Mouse (Mus musculus) kidney, embryonic 14.5 days (tissue): ENCODE results near the gene Gls. TPM values are rescaled to one million over a fixed set of nuclear protein-coding genes. Genes with fewer than 3 reads are reported as not detected.
A peak's percentile ranks its signal among the peaks of the same experiment; 100 is the strongest.

Source experiments
- ATAC-seq: fragments of 200-750 bp; cut with Nextera tagmentation; 2 replicates; pipeline ENCODE4 v1.8.0; 2017; ENCODE audit warnings: moderate number of reproducible peaks, mild to moderate bottlenecking, moderate TSS enrichment, moderate library complexity; ENCODE audit not compliant: low FRiP score, low TSS enrichment
- H3K27ac ChIP-seq: fragments of 300-500 bp; sonication (generic); 2 replicates; pipeline ENCODE4 v1.5.1; 2014; ENCODE audit warnings: low read depth, mild to moderate bottlenecking, low read length, moderate library complexity, mixed read lengths
- H3K27me3 ChIP-seq: fragments of 300-500 bp; sonication (generic); 2 replicates; pipeline ENCODE4 v1.6.1; 2014; ENCODE audit warnings: mild to moderate bottlenecking, low read length; ENCODE audit not compliant: control insufficient read depth, insufficient read depth
- H3K36me3 ChIP-seq: fragments of 300-500 bp; sonication (generic); 2 replicates; pipeline ENCODE4 v1.6.1; 2014; ENCODE audit warnings: low read length, mixed read lengths; ENCODE audit not compliant: control insufficient read depth, insufficient read depth
- H3K4me1 ChIP-seq: fragments of 300-500 bp; sonication (generic); 2 replicates; pipeline ENCODE4 v1.6.1; 2014; ENCODE audit warnings: low read length, mixed read lengths; ENCODE audit not compliant: control insufficient read depth, insufficient read depth
- H3K4me2 ChIP-seq: fragments of 300-500 bp; sonication (generic); replicated peaks from 2 replicates; pipeline ENCODE4 v1.6.1; 2014; ENCODE audit warnings: low read depth, mild to moderate bottlenecking, low read length
- H3K4me3 ChIP-seq: fragments of 300-500 bp; sonication (generic); 2 replicates; pipeline ENCODE4 v1.5.1; 2014; ENCODE audit warnings: mild to moderate bottlenecking, low read length
- H3K9ac ChIP-seq: fragments of 300-500 bp; sonication (generic); 2 replicates; pipeline ENCODE4 v1.6.1; 2014; ENCODE audit warnings: low read depth, mild to moderate bottlenecking, low read length, moderate library complexity
- H3K9me3 ChIP-seq: fragments of 300-500 bp; sonication (generic); 2 replicates; pipeline ENCODE4 v1.6.1; 2016; ENCODE audit warnings: low read length; ENCODE audit not compliant: control insufficient read depth
- WGBS: fragments of 180-500 bp; shearing (Covaris S2); extraction: QIAGEN DNeasy Blood & Tissue Kit; methylation state at CpG from one replicate; pipeline ENCODE4 v1.1.7; 2014; 5-methylcytosine and 5-hydroxymethylcytosine counted together
- polyA plus RNA-seq: library from polyadenylated mRNA; unstranded; fragments of >200 nt; fragmentation: Nextera tagmentation; extraction: Ambion mirVana; gene quantifications from 2 replicates; pipeline ENCODE4 v1.2.1, GENCODE M21; 2014

The Gls gene
- polyA plus RNA-seq = 35.1 and 37.1 TPM in 2 replicates

DNA sequence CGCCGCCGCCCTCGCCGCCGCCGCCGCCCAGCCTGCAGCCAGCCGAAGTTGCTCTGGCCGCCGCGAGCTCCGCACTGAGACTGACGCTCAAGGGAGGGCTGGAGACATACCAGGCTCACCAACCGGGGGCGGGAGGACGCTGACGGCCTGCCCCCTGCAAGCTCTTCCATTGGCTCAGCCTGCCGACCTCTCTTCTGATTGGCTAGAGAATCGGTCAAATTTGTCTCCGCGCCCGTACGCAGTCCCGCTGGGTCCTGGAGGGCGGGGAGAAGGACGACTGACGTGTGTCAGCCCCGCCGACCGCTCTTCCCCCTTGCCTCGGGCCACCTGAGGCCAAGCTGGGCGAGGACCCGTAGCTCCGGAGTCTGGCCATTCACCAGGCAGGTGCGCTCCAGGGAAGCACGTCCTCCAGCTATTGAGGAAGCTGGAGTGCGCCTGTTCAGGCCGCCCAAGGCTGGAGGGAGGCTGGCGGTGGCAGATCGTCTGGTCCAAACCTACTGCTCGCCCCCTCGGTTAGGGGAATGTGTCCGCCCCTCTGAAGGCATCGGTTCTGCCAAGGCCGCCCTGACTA is at the start of gene Gls:
Gene Gls, minus strand, starts transcription at position 90 of the 571 bp plus-strand sequence.
- Histone ChIP-seq H3K9me3 (no peaks in the 10 kb centered on the region), H3K36me3 (no peaks in the 10 kb centered on the region), H3K4me2 (peak within 1 kb of the TSS; percentile 80), H3K4me1 (no peaks in the 10 kb centered on the region), H3K27ac (peak within 1 kb of the TSS; percentile 93), H3K27me3 (no peaks in the 10 kb centered on the region), H3K9ac (peak within 1 kb of the TSS; percentile 97), H3K4me3 (peak within 1 kb of the TSS; percentile 94)
- ATAC-seq = peak; percentile 99
- under 1% methylated on average over 43 of the region's 46 CpGs for WGBS

DNA sequence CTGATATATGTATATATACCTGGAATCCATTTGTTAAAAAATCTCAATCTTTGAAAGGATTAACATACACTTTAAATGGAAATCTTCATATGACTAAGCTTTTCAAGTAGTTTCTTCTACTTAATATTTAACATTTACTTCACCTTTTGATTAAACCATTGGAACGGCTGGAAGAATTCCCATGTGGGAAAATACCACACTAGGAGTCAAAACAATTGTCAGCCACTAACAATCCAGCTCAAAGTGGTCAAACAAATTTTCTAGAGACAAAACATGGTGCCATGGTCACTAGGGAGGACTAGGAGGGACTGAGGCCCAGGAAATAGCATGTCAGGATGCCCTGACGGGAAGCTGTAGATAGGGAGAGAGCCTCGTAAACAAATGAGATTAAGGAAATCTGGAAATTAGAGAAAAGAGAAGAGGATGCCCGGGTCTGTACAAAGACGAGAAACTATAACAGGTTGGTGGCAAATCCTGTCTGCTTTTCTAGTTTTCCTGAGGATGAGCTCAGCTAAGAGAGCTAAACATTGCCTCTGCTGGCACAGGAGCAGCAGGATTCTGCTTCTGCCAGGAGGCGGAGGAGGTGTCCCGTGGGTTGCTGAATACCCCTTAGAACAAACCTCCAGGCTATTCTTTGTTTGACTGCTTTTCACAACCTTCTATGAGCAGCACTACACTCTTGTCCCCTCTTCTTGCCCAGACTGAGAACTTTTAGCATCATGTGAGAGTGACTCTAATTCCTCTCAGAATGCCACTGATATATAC is 47.0 kb upstream of the Gls start:
- ATAC-seq = no peak
- Histone ChIP-seq H3K9ac (no peak overlapping the region), H3K9me3 (no peaks in the 10 kb centered on the region), H3K36me3 (no peaks in the 10 kb centered on the region), H3K27me3 (no peaks in the 10 kb centered on the region), H3K4me2 (no peak overlapping the region), H3K4me3 (no peak overlapping the region), H3K4me1 (peaks cover 4% of the 10 kb centered on the region; the same call in 1 of the 2 replicates), H3K27ac (no peak overlapping the region)
- 72% methylated on average over 7 of the region's 7 CpGs for WGBS

DNA sequence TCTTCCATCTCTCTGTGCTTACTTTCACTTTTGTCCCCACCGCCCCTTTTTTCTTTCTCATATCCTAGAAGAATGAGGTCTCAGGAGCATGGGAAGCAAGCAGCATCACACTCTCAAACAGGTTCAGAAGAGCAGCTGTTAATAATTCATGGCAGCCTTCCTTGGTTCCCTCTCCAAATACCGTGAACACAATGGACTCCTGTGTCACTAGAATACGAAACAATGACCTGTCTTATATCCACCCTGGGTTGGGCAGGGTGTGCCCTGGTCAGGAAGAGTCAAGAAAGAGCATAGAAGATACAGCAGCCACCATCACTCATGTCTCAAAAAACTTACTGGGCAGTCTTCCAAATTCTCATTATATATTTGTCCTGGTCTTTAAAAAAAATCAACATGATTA is 46.3 kb upstream of the Gls start:
- H3K27me3 ChIP-seq = no peaks in the 10 kb centered on the region
- H3K9ac ChIP-seq = no peak overlapping the region
- no peaks in the 10 kb centered on the region for H3K9me3 ChIP-seq
- 61% methylated on average over 3 of the region's 3 CpGs for WGBS
- H3K4me2 ChIP-seq = no peak overlapping the region
- no peak overlapping the region for H3K4me3 ChIP-seq
- no peak for ATAC-seq
- no peaks in the 10 kb centered on the region for H3K36me3 ChIP-seq
- H3K4me1 ChIP-seq = peaks cover 4% of the 10 kb centered on the region; the same call in 1 of the 2 replicates
- no peak overlapping the region for H3K27ac ChIP-seq

DNA sequence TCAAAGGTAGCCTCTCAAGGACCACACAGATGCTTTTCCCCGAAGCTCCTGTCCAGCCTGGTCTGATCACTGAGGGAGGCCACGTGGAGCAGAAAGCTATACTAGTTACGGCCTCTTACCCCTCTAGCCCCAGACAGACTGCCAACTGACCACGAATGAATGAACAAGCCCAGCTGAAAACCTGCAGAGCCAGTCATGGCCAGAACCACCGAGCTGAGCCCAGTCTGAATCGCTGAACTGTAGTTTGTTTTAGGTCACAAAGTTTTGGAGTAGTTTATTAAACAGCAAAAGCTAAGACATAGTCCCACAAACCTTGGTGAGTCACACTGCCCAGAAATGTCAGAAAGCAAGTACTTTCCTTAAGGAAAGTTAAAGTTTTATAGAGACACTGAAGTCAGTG is 45.0 kb upstream of the Gls start:
- WGBS = 46% methylated on average over 6 of the region's 6 CpGs
- ATAC-seq = peak; percentile 62
- H3K27me3 ChIP-seq = no peaks in the 10 kb centered on the region
- no peak overlapping the region for H3K9ac ChIP-seq
- peak overlapping the region; percentile 8; the same call in 1 of the 2 replicates for H3K27ac ChIP-seq
- H3K4me1 ChIP-seq = peaks cover 4% of the 10 kb centered on the region; the same call in 1 of the 2 replicates
- H3K36me3 ChIP-seq = no peaks in the 10 kb centered on the region
- H3K9me3 ChIP-seq = no peaks in the 10 kb centered on the region
- H3K4me3 ChIP-seq = no peak overlapping the region
- H3K4me2 ChIP-seq = no peak overlapping the region

DNA sequence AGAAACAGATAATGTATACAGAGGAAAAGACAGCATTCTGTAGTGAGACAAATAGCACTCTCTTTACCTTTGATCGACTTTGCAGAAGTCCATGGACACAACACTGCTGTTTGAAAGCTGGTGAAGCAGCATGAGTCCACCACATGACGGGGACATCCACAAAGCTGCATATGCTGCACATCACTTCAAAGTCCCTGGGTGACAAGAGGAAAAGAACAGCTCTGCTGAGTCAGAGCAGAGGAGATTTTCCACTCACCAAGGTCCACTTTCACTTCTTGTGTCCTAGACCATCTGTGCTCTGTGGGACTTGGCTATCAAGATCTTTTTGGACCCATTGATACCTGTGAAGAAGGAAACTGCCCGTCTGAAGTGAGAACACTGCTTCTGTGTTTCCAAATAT is 41.2 kb upstream of the Gls start:
- no peak for ATAC-seq
- H3K9me3 ChIP-seq = no peaks in the 10 kb centered on the region

DNA sequence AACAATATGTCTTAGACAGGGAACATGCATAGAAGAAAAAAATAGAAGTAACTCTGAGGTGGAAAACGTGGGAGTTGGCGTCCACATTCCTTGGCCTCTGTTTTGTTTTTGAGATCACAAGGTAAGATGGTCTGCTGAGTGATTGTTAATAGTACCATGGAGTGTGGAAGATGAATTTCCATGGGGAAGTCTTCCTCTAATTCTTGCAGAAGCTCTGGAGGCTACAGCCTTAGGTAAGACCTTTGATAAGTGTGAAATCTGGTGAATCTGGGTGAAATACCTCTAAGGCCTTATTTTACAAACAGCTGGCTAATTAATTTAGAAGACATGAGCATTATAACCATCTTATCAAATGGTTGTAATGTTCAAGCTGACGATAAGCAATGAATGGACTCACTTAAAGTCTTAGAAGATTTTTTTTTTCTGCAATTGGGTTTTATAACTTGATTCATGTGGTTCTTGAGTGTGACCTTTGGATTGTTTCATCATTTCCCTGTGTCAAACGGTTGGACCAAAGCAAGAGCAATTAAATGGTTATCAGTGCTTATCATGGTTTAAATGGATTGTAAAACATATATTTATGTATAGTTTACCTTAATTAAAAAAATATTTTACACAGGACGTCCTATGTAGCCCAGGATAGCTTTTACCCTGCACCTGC is 39.1 kb upstream of the Gls start:
- Histone ChIP-seq H3K36me3 (no peaks in the 10 kb centered on the region), H3K9me3 (no peaks in the 10 kb centered on the region), H3K27ac (no peak overlapping the region), H3K4me3 (no peak overlapping the region), H3K4me1 (no peaks in the 10 kb centered on the region), H3K27me3 (no peaks in the 10 kb centered on the region), H3K4me2 (no peak overlapping the region), H3K9ac (no peak overlapping the region)
- 63% methylated on average over 5 of the region's 5 CpGs for WGBS
- ATAC-seq = no peak

More for the DNA sequence above, 41.2 kb upstream of the Gls start:
- 77% methylated on average over 3 of the region's 3 CpGs for WGBS
- H3K27ac ChIP-seq = no peak overlapping the region
- no peak overlapping the region for H3K4me3 ChIP-seq
- no peaks in the 10 kb centered on the region for H3K36me3 ChIP-seq
- H3K4me1 ChIP-seq = peaks cover 4% of the 10 kb centered on the region; the same call in 1 of the 2 replicates
- H3K4me2 ChIP-seq = no peak overlapping the region
- no peak overlapping the region for H3K9ac ChIP-seq
- no peaks in the 10 kb centered on the region for H3K27me3 ChIP-seq

DNA sequence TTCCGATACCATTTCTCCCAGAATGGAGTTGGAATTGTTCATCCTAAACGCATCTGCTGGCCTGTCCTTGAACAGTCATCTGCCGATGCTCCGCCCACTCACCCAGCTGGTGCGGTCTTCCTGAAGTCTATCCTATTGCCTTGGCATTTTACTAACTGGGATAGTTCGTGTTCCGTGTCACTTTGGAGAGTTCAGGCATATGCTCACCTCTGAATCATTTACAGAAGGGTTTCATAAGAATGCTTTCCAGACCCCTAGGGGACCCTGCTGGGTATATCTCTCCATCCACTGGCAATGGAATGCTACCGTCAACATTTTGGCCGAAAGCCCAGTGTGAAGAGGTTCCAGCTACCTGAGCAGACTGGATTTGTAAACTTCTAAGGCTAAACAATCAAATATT is 37.3 kb upstream of the Gls start:
- no peaks in the 10 kb centered on the region for H3K36me3 ChIP-seq
- no peak overlapping the region for H3K4me2 ChIP-seq
- no peak overlapping the region for H3K9ac ChIP-seq
- ATAC-seq = no peak
- H3K27me3 ChIP-seq = no peaks in the 10 kb centered on the region
- no peaks in the 10 kb centered on the region for H3K4me1 ChIP-seq
- H3K9me3 ChIP-seq = no peaks in the 10 kb centered on the region
- WGBS = 82% methylated on average over 9 of the region's 9 CpGs
- H3K27ac ChIP-seq = no peak overlapping the region
- no peak overlapping the region for H3K4me3 ChIP-seq

DNA sequence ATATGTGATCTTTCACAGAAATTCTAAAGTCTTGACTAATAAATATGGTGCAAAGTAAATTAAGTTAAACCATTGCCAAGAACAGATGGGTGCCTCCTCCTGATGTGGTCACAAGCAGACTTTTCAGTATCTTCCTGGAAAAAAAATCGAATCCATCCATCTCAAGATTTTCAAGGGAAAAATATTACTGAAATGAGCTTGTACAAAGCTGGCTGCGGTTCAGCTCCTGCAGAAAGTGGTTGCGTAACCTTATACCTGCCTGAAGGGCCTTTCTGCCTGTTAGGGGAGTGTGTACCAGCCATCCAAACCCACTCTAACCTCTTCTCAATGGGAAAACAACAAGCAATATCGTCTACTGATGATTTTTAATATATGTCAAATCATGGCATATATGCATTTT is 36.6 kb upstream of the Gls start:
- Histone ChIP-seq H3K36me3 (no peaks in the 10 kb centered on the region), H3K9ac (no peak overlapping the region), H3K27ac (no peak overlapping the region), H3K4me2 (no peak overlapping the region), H3K4me1 (no peaks in the 10 kb centered on the region), H3K27me3 (no peaks in the 10 kb centered on the region), H3K4me3 (no peak overlapping the region), H3K9me3 (no peaks in the 10 kb centered on the region)
- WGBS = 80% methylated on average over 4 of the region's 4 CpGs
- ATAC-seq = no peak

DNA sequence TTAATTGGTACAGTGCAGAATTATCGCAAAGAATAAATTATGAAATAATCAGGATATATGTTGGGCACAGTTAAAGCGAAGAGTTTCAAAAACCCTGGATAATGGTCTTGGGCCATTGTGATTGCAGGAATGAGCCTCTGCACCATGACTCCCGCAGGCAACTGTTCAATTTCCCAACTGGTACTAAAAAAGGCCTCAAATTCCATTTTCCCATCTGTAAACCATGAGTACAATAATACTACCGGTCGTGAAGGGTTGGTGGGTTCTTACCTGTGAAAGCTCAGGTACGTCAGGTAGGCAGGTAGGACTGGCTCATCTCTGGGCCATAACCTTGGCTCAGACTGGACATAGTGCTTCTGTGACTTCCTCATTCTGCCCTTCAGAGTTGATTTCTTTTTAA is 35.0 kb upstream of the Gls start:
- no peaks in the 10 kb centered on the region for H3K36me3 ChIP-seq
- no peaks in the 10 kb centered on the region for H3K9me3 ChIP-seq
- H3K4me1 ChIP-seq = no peaks in the 10 kb centered on the region
- 90% methylated on average over 6 of the region's 6 CpGs for WGBS
- no peak overlapping the region for H3K9ac ChIP-seq
- ATAC-seq = no peak
- no peak overlapping the region for H3K4me2 ChIP-seq
- no peak overlapping the region for H3K4me3 ChIP-seq
- H3K27ac ChIP-seq = no peak overlapping the region
- no peaks in the 10 kb centered on the region for H3K27me3 ChIP-seq
